Comparison of ENCODE assay signal across 21 mouse cellular contexts in genomic region chr17:31850457-31850980, GRCm38 (mm10). TPM values are rescaled to one million over a fixed set of nuclear protein-coding genes. Genes with fewer than 3 reads are reported as not detected.
DNase-seq lines count a peak whose midpoint lies in the region; ATAC-seq and TF ChIP-seq lines count a peak whose summit lies in the region.
"Had no signal": no experiment of that assay in that cellular context is flagged by ENCODE, and none has a peak within 500 bp of the region (broad histone marks: within the 10 kb centered on the region; RNA-seq: fewer than 3 reads in every experiment).

No protein-coding gene starts in this region.

- ATAC-seq in activated CD4-positive, CD25-positive, alpha-beta regulatory T cell, adult 4 months, result peak; percentile 22
- ATAC-seq: forebrain, embryonic 14.5 days; intestine, postnatal 0 days; Patski had no signal

- 89% methylated on average over 17 of the region's 17 CpGs for WGBS in cerebellum, adult 2 months
- WGBS in kidney, adult 2 months, result 85% methylated on average over 17 of the region's 17 CpGs

- H3K4me3 ChIP-seq in gastrocnemius, adult 2 months, result no peak overlapping the region
- H3K4me3 ChIP-seq in cerebellum, adult 2 months (replicated peaks; ENCODE audit: insufficient read depth, low read depth, low read length), result no peak overlapping the region
- no peak overlapping the region for H3K4me3 ChIP-seq in kidney, adult 2 months (ENCODE audit: insufficient read depth, low read depth, low read length)
- H3K4me3 ChIP-seq: heart, adult 2 months; heart, embryonic 15.5 days; hindbrain, embryonic 10.5 days had no signal

- no peaks in the 10 kb centered on the region for H3K27me3 ChIP-seq in cerebellum, adult 2 months (ENCODE audit: control insufficient read depth, insufficient read depth, low read length)
- H3K27me3 ChIP-seq in kidney, adult 2 months (replicated peaks; ENCODE audit: control insufficient read depth, insufficient read depth, low read length), result no peaks in the 10 kb centered on the region
- H3K27me3 ChIP-seq: heart, embryonic 15.5 days; Patski had no signal

- no peak for TF ChIP-seq CTCF in gastrocnemius, adult 2 months (IDR thresholded peaks at IDR 0.05)
- TF ChIP-seq CTCF in cerebellum, adult 2 months (IDR thresholded peaks at IDR 0.05; ENCODE audit: borderline replicate concordance, insufficient read depth, low read depth, low read length), result no peak
- TF ChIP-seq CTCF in kidney, adult 2 months (conservative IDR thresholded peaks at IDR 0.05; ENCODE audit: insufficient read depth, insufficient read length, low read depth, low read length), result no peak

- no peaks in the 10 kb centered on the region for H3K4me1 ChIP-seq in cerebellum, adult 2 months (ENCODE audit: control insufficient read depth, insufficient read depth, low read length)
- peaks cover 12% of the 10 kb centered on the region for H3K4me1 ChIP-seq in kidney, adult 2 months (ENCODE audit: control insufficient read depth, insufficient read depth, low read length)

- H3K27ac ChIP-seq in gastrocnemius, adult 2 months, result no peak overlapping the region
- H3K27ac ChIP-seq in cerebellum, adult 2 months (ENCODE audit: insufficient read depth, low read length), result no peak overlapping the region
- H3K27ac ChIP-seq in kidney, adult 2 months (ENCODE audit: insufficient read depth, low read depth, low read length), result no peak overlapping the region
- H3K27ac ChIP-seq: heart, adult 2 months; heart, embryonic 15.5 days; hindbrain, embryonic 10.5 days; hindbrain, embryonic 14.5 days had no signal

- intact Hi-C loops in gastrocnemius, adult 2 months (cut with DNase I), result loop anchor here (5.0 kb wide), 1 partner anchor 58 kb away; no protein-coding TSS in a partner anchor

- DNase-seq in gastrocnemius, adult 2 months, result peak; percentile 16
- DNase-seq in gastrocnemius, postnatal 25 days, result no peak
- DNase-seq in thymus, postnatal 0 days (ENCODE audit: low spot score), result peak; percentile 51
- DNase-seq in thymus, adult 18-20 months, result no peak
- DNase-seq in cerebellum, adult 2 months, result no peak
- DNase-seq in embryo, embryonic 9.5 days (ENCODE audit: extremely low spot score), result no peak
- DNase-seq in kidney, adult 2 months, result no peak
- DNase-seq: adrenal gland, adult 2 months; adrenal gland, postnatal 25 days; cerebellum, adult 18-20 months; cerebellum, postnatal 14 days; embryo, embryonic 11 days; heart, adult 2 months; heart, postnatal 14 days had no signal

- TF ChIP-seq POLR2A in cerebellum, adult 2 months (IDR thresholded peaks at IDR 0.05; ENCODE audit: borderline replicate concordance, insufficient read depth, low read length), result no peak
- TF ChIP-seq POLR2A in kidney, adult 2 months (IDR thresholded peaks at IDR 0.05; ENCODE audit: low read depth, low read length), result no peak

- H3K36me3 ChIP-seq in kidney, adult 2 months (ENCODE audit: control insufficient read depth, insufficient read depth, low read length), result peaks cover 18% of the 10 kb centered on the region

RNA-seq across cellular contexts. Expression of gene Sik1, which starts 5.1 kb away (rescaled TPM):
- total RNA-seq in gastrocnemius, adult 2 months (2021), result 10 to 100 TPM; 13.4 to 58.6 TPM
- total RNA-seq in gastrocnemius, postnatal 25 days (2021), result 10 to 100 TPM; 17.2 to 19.6 TPM
- 12.4 and 14.2 TPM in 2 replicates for polyA plus RNA-seq in thymus, postnatal 0 days (2015; fragmentation: Nextera tagmentation; extraction: Ambion mirVana)
- polyA plus RNA-seq in activated CD4-positive, CD25-positive, alpha-beta regulatory T cell, adult 4 months (2017; shearing (Covaris generic)), result 1 to 10 TPM; 3.2 to 4.1 TPM
- 5.0 and 5.2 TPM in 2 replicates for polyA plus RNA-seq in cerebellum, adult 2 months (2012; rRNA removed)
- polyA plus RNA-seq in kidney, adult 2 months (2012; rRNA removed), result 35.5 and 57.6 TPM in 2 replicates

Comparison
In these comparisons a context has a peak if more than half of its experiments do, and no peak if none do; other contexts are left out.
1. DNase-seq: peak in gastrocnemius, adult 2 months (single experiment) and thymus, postnatal 0 days (single experiment); none in gastrocnemius, postnatal 25 days (single experiment), thymus, adult 18-20 months (0 of 2), cerebellum, adult 2 months (0 of 2), embryo, embryonic 9.5 days (single experiment) and kidney, adult 2 months (single experiment).